Mouse (Mus musculus) MEL (cell line): Measurements from ENCODE around the gene Zfp109. TPM values are rescaled to one million over a fixed set of nuclear protein-coding genes. Genes with fewer than 3 reads are reported as not detected.

ENCODE experiments used
- DNase-seq: peaks from one replicate; pipeline ENCODE4 v3.0.0; 2011; ENCODE audit warnings: low read depth, low spot score
- H3K27ac ChIP-seq: 2 replicates; pipeline ENCODE4 v1.5.1; 2012; ENCODE audit warnings: low read depth, mild to moderate bottlenecking, control low read depth, low read length, moderate library complexity; ENCODE audit not compliant: control insufficient read depth
- H3K27me3 ChIP-seq, 2 experiments: fragments of 150-350 bp in 1 of 2; sonication (generic) in 1 of 2; 2 replicates each; pipeline ENCODE4 v1.6.1; 2012; ENCODE audit warnings: low read length in 2 of 2, mild to moderate bottlenecking in 2 of 2, improper control_type of control experiment in 1 of 2, moderate library complexity in 1 of 2; ENCODE audit not compliant: insufficient read depth in 2 of 2, control insufficient read depth in 1 of 2
- H3K36me3 ChIP-seq, 2 experiments: 2 replicates each; pipeline ENCODE4 v1.6.1; 2012 to 2014; ENCODE audit warnings: low read length in 2 of 2, improper control_type of control experiment in 1 of 2, inconsistent platforms in 1 of 2, mild to moderate bottlenecking in 1 of 2; ENCODE audit not compliant: insufficient read depth in 2 of 2, control insufficient read depth in 1 of 2
- H3K4me1 ChIP-seq, 2 experiments: fragments of 150-350 bp in 1 of 2; sonication (generic) in 1 of 2; 2 replicates each; pipeline ENCODE4 v1.6.1; 2012; ENCODE audit warnings: low read length in 2 of 2, improper control_type of control experiment in 1 of 2, mild to moderate bottlenecking in 1 of 2; ENCODE audit not compliant: insufficient read depth in 2 of 2, control insufficient read depth in 1 of 2
- H3K4me3 ChIP-seq, 2 experiments: fragments of 150-350 bp in 1 of 2; sonication (generic) in 1 of 2; 2 replicates each; pipeline ENCODE4 v1.5.1; 2012; ENCODE audit warnings: low read depth in 2 of 2, low read length in 2 of 2, mild to moderate bottlenecking in 2 of 2, moderate library complexity in 2 of 2, control low read depth in 1 of 2, improper control_type of control experiment in 1 of 2; ENCODE audit not compliant: control insufficient read depth in 1 of 2, insufficient read depth in 1 of 2
- H3K79me2 ChIP-seq: 2 replicates; pipeline ENCODE4 v1.6.1; 2012; ENCODE audit warnings: mild to moderate bottlenecking, low read length, moderate library complexity; ENCODE audit not compliant: control insufficient read depth, poor library complexity, insufficient read depth
- H3K9ac ChIP-seq: 2 replicates; pipeline ENCODE4 v1.6.1; 2012; ENCODE audit warnings: low read depth, mild to moderate bottlenecking, control low read depth, low read length, moderate library complexity; ENCODE audit not compliant: control insufficient read depth, poor library complexity, severe bottlenecking
- H3K9me3 ChIP-seq: fragments of 150-350 bp; sonication (generic); replicated peaks from 2 replicates; pipeline ENCODE4 v1.6.1; 2012; ENCODE audit warnings: mild to moderate bottlenecking, low read length, improper control_type of control experiment, moderate library complexity; ENCODE audit not compliant: insufficient read depth
- CHD2 ChIP-seq: IDR thresholded peaks from 2 replicates; pipeline ENCODE4 v1.6.1; 2011; ENCODE audit warnings: low read length, improper control_type of control experiment
- E2F4 ChIP-seq: IDR thresholded peaks from 2 replicates; pipeline ENCODE4 v1.6.1; 2011; ENCODE audit warnings: low read depth, low read length, improper control_type of control experiment, borderline replicate concordance
- GATA1 ChIP-seq: IDR thresholded peaks from 2 replicates; pipeline ENCODE4 v1.6.1; 2011; ENCODE audit warnings: low read depth, low read length, improper control_type of control experiment
- JUND ChIP-seq: IDR thresholded peaks from 2 replicates; pipeline ENCODE4 v1.6.1; 2011; ENCODE audit warnings: low read depth, mild to moderate bottlenecking, improper control_type of control experiment, low read length
- MEF2A ChIP-seq: IDR thresholded peaks from 2 replicates; pipeline ENCODE4 v1.6.1; 2014; ENCODE audit warnings: low read depth, mild to moderate bottlenecking, inconsistent platforms, low read length, improper control_type of control experiment; ENCODE audit not compliant: poor library complexity, insufficient replicate concordance, severe bottlenecking; ENCODE audit errors: extremely low read depth
- NELFE ChIP-seq: IDR thresholded peaks from 2 replicates; pipeline ENCODE4 v1.6.1; 2011; ENCODE audit warnings: low read depth, low read length, improper control_type of control experiment
- POLR2AphosphoS2 ChIP-seq: IDR thresholded peaks from 2 replicates; pipeline ENCODE4 v1.6.1; 2011; ENCODE audit warnings: low read length, improper control_type of control experiment
- POLR2AphosphoS5 ChIP-seq: IDR thresholded peaks from 2 replicates; pipeline ENCODE4 v1.6.1; 2012; ENCODE audit warnings: low read depth, borderline replicate concordance, mild to moderate bottlenecking, inconsistent platforms, low read length, moderate library complexity, mixed read lengths
- RCOR1 ChIP-seq: IDR thresholded peaks from 2 replicates; pipeline ENCODE4 v1.6.1; 2012; ENCODE audit warnings: low read depth, mild to moderate bottlenecking, inconsistent platforms, low read length, improper control_type of control experiment
- TAL1 ChIP-seq: IDR thresholded peaks from 2 replicates; pipeline ENCODE4 v1.6.1; 2012; ENCODE audit warnings: mild to moderate bottlenecking, inconsistent platforms, low read length, moderate library complexity, mixed read lengths
- TCF12 ChIP-seq: IDR thresholded peaks from 2 replicates; pipeline ENCODE4 v1.6.1; 2014; ENCODE audit warnings: low read depth, mild to moderate bottlenecking, inconsistent platforms, low read length, improper control_type of control experiment, moderate library complexity
- UBTF ChIP-seq: IDR thresholded peaks from 2 replicates; pipeline ENCODE4 v1.6.1; 2012; ENCODE audit warnings: low read depth, mild to moderate bottlenecking, inconsistent platforms, low read length, improper control_type of control experiment, moderate library complexity, borderline replicate concordance; ENCODE audit not compliant: insufficient read depth
- USF1 ChIP-seq: IDR thresholded peaks from 2 replicates; pipeline ENCODE4 v1.6.1; 2014; ENCODE audit warnings: low read depth, mild to moderate bottlenecking, inconsistent platforms, low read length, improper control_type of control experiment, moderate library complexity
- USF2 ChIP-seq, 2 experiments: IDR thresholded peaks; 2 replicates each; pipeline ENCODE4 v1.6.1; 2011 to 2012; ENCODE audit warnings: improper control_type of control experiment in 2 of 2, low read length in 2 of 2, borderline replicate concordance in 1 of 2, inconsistent platforms in 1 of 2, low read depth in 1 of 2, mild to moderate bottlenecking in 1 of 2; ENCODE audit not compliant: insufficient read depth in 1 of 2
- ZC3H11A ChIP-seq: IDR thresholded peaks from 2 replicates; pipeline ENCODE4 v1.6.1; 2012; ENCODE audit warnings: low read depth, mild to moderate bottlenecking, inconsistent platforms, low read length, improper control_type of control experiment
- ZKSCAN1 ChIP-seq: IDR thresholded peaks from 2 replicates; pipeline ENCODE4 v1.6.1; 2012; ENCODE audit warnings: low read depth, mild to moderate bottlenecking, inconsistent platforms, low read length, improper control_type of control experiment, moderate library complexity
- polyA plus RNA-seq, 2 experiments: library from polyadenylated mRNA; stranded (reverse) in 1 of 2; unstranded in 1 of 2; fragments of >175 nt in 1 of 2; fragments of >200 nt in 1 of 2; gene quantifications; 2 replicates each; pipeline versions ENCODE4 v1.2.1 to v1.2.4; 2012; ENCODE audit warnings: low replicate concordance in 2 of 2, low read depth in 1 of 2; ENCODE audit not compliant: insufficient read length in 2 of 2, insufficient read depth in 1 of 2, missing spikeins in 1 of 2
- total RNA-seq: library from RNA; depleted of rRNA; stranded (reverse); fragments of 300-350 nt; gene quantifications from 2 replicates; pipeline ENCODE4 v1.2.3, GENCODE M21; 2012

Zfp109 gene
- total and polyA plus RNA-seq, 3 experiments: not detected

DNA sequence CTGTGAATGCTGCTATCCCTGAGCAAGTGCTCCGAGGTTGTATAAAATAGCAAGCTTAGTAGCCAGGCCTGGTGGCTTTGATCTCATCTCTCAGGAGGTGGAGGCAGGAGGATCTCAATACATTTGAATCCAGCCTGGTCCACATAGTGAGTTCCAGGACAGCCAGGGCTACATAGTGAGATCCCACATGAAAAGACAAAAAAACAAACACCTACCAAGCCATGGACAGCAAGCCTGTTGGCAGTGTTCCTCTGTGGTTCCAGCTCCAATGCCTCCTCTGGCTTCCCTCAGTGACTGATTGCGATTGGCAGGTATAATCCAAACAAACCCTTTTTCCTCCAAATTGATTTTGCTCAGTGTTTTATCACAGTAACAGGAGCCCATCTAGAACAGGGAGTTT lies 27.1 kb downstream of the Zfp109 start:
- H3K9ac ChIP-seq: no peak overlapping the region
- H3K9me3 ChIP-seq: no peaks in the 10 kb centered on the region
- no peak overlapping the region for H3K4me3 ChIP-seq
- no peaks in the 10 kb centered on the region for H3K79me2 ChIP-seq
- H3K27ac ChIP-seq: no peak overlapping the region
- H3K36me3 ChIP-seq: no peaks in the 10 kb centered on the region
- H3K4me1 ChIP-seq: no peaks in the 10 kb centered on the region
- DNase-seq: no peak
- TF ChIP-seq POLR2AphosphoS5: no peak
- no peak for TF ChIP-seq CHD2
- TF ChIP-seq GATA1: no peak
- no peak for TF ChIP-seq ZKSCAN1
- no peak for TF ChIP-seq MEF2A
- no peak for TF ChIP-seq USF2 (IDR thresholded peaks at IDR 0.05; ENCODE audit: borderline replicate concordance in 1 of 2, insufficient read depth in 1 of 2, low read depth in 1 of 2, low read length in 2 of 2)
- TF ChIP-seq JUND: no peak
- TF ChIP-seq POLR2AphosphoS2: no peak
- TF ChIP-seq RCOR1: no peak
- TF ChIP-seq UBTF: no peak
- no peak for TF ChIP-seq E2F4
- TF ChIP-seq USF1: no peak
- TF ChIP-seq TAL1: no peak
- TF ChIP-seq NELFE: no peak
- no peak for TF ChIP-seq TCF12
- no peak for TF ChIP-seq ZC3H11A
- TF ChIP-seq, all 39 proteins: peak for 0
- no peaks in the 10 kb centered on the region for H3K27me3 ChIP-seq

- Histone ChIP-seq H3K27me3 (no peaks in the 10 kb centered on the region), H3K9me3 (no peaks in the 10 kb centered on the region), H3K36me3 (no peaks in the 10 kb centered on the region), H3K4me1 (no peaks in the 10 kb centered on the region), H3K79me2 (no peaks in the 10 kb centered on the region), H3K4me3 (no peak overlapping the region), H3K9ac (no peak overlapping the region), H3K27ac (no peak overlapping the region)
- no peak for TF ChIP-seq UBTF
- TF ChIP-seq TAL1: no peak
- no peak for DNase-seq
Observed at GRCm38 (mm10) chr7:24208282-24208886, 29.0 kb downstream of the Zfp109 start.
